In the genomic region with DNA sequence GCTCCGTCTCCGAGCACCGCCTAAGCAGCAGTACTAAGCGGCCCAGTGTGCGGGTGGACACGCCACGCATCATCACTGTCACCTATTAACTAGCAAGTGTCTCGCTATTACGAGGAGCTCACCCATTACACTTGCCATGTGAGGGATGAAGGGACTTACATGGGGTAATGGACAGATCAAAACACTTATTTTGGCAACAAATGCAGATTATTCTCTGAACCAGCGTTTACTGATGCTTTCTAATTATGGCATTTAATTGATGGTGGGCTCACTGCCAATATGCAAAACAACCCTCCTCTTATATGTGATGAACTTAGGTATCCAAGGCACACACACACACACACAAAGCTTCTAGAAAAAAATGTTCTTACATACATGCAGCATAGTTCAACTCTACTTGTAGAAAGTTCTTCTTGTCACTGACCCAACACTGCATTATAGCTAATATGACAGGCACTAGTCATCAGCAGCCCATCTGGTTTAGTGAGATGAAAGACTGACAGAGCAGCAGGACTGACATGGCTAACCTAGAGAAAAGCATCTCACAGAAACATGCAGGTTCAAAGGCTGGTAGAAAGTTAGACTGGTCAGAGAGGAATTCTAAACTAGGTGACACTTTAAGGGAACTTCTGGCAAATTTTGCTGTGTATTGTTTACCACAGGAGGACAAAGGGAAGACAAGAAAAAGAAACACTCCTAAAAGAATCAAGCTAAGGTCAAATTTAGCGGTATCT, we compare ENCODE assay signal across 10 mouse cellular contexts. TPM values are rescaled to one million over a fixed set of nuclear protein-coding genes. Genes with fewer than 3 reads are reported as not detected.
DNase-seq lines count a peak whose midpoint lies in the region; ATAC-seq and TF ChIP-seq lines count a peak whose summit lies in the region.
"Had no signal": no experiment of that assay in that cellular context is flagged by ENCODE, and none has a peak within 500 bp of the region (broad histone marks: within the 10 kb centered on the region; RNA-seq: fewer than 3 reads in every experiment).

No protein-coding gene starts in this region.

- intact Hi-C loops in gastrocnemius, postnatal 14 days (cut with DNase I; ENCODE audit: low total_unique reads), result no loop called here

- H3K9ac ChIP-seq in embryonic facial prominence, embryonic 15.5 days, result no peak overlapping the region
- H3K9ac ChIP-seq in intestine, embryonic 16.5 days (ENCODE audit: low read depth, low read length), result 0 out of 2 replicates have a peak overlapping the region, but pooled peaks have one; percentile 100

- H3K4me1 ChIP-seq in embryonic facial prominence, embryonic 15.5 days, result peaks cover 51% of the 10 kb centered on the region
- H3K4me1 ChIP-seq in intestine, embryonic 16.5 days (ENCODE audit: control insufficient read depth, insufficient read depth, low read length), result peaks cover 48% of the 10 kb centered on the region

- H3K9me3 ChIP-seq in embryonic facial prominence, embryonic 15.5 days (replicated peaks), result no peaks in the 10 kb centered on the region
- H3K9me3 ChIP-seq in intestine, embryonic 16.5 days (ENCODE audit: control insufficient read depth, low read length), result no peaks in the 10 kb centered on the region
- H3K9me3 ChIP-seq: limb, embryonic 15.5 days had no signal

- DNase-seq in layer of hippocampus, adult 2 months (ENCODE audit: low spot score in 2 of 2), result no peak
- no peak for DNase-seq in layer of hippocampus, postnatal 36 days
- DNase-seq in naive thymus-derived CD4-positive, alpha-beta T cell, adult 2 months (ENCODE audit: low read depth), result peak; percentile 39
- no peak for DNase-seq in testis, postnatal 14 days (ENCODE audit: low spot score)
- DNase-seq in left cerebral cortex, adult 11 months (ENCODE audit: low spot score), result no peak
- DNase-seq in gastrocnemius, postnatal 14 days, result no peak
- DNase-seq: thymus, adult 2 months had no signal

- H3K36me3 ChIP-seq in embryonic facial prominence, embryonic 15.5 days, result no peaks in the 10 kb centered on the region
- no peaks in the 10 kb centered on the region for H3K36me3 ChIP-seq in intestine, embryonic 16.5 days (ENCODE audit: control insufficient read depth, insufficient read depth, low read length)

- ATAC-seq in embryonic facial prominence, embryonic 15.5 days (ENCODE audit: insufficient number of reproducible peaks, low FRiP score, low TSS enrichment, low read depth), result no peak
- ATAC-seq in intestine, embryonic 16.5 days, result no peak

- H3K27me3 ChIP-seq in embryonic facial prominence, embryonic 15.5 days, result no peaks in the 10 kb centered on the region
- no peaks in the 10 kb centered on the region for H3K27me3 ChIP-seq in intestine, embryonic 16.5 days (replicated peaks; ENCODE audit: control insufficient read depth, insufficient read depth, low read length)
- H3K27me3 ChIP-seq: limb, embryonic 15.5 days had no signal

- H3K4me3 ChIP-seq in layer of hippocampus, adult 2 months, result peak overlapping the region; percentile 91
- peak overlapping the region; percentile 100 for H3K4me3 ChIP-seq in embryonic facial prominence, embryonic 15.5 days (replicated peaks)
- no peak overlapping the region for H3K4me3 ChIP-seq in intestine, embryonic 16.5 days (ENCODE audit: low read length)

- peak overlapping the region; percentile 98 for H3K27ac ChIP-seq in layer of hippocampus, adult 2 months
- H3K27ac ChIP-seq in embryonic facial prominence, embryonic 15.5 days (replicated peaks), result peak overlapping the region; percentile 95; the same call in 1 of the 2 replicates
- no peak overlapping the region for H3K27ac ChIP-seq in intestine, embryonic 16.5 days (ENCODE audit: low read length)

- TF ChIP-seq CTCF in layer of hippocampus, adult 2 months (conservative IDR thresholded peaks at IDR 0.05), result no peak

- 64% methylated on average over 11 of the region's 11 CpGs for WGBS in embryonic facial prominence, embryonic 15.5 days
- WGBS in intestine, embryonic 16.5 days, result 67% methylated on average over 11 of the region's 11 CpGs

- peak overlapping the region; percentile 66 for H3K4me2 ChIP-seq in embryonic facial prominence, embryonic 15.5 days (replicated peaks)
- peak overlapping the region; percentile 79; the same call in 1 of the 2 replicates for H3K4me2 ChIP-seq in intestine, embryonic 16.5 days (ENCODE audit: low read depth, low read length)

RNA-seq across cellular contexts. Expression of gene Ankrd11, which starts 2.5 kb away (rescaled TPM):
- 100 to 1,000 TPM; 165 to 176 TPM for total RNA-seq in layer of hippocampus, adult 2 months (2021)
- 100 to 1,000 TPM; 164 to 171 TPM for total RNA-seq in layer of hippocampus, postnatal 36 days (2021)
- 56.3 and 69.1 TPM in 2 replicates for polyA plus RNA-seq in embryonic facial prominence, embryonic 15.5 days (2015; fragmentation: Nextera tagmentation; extraction: Ambion mirVana)
- polyA plus RNA-seq in intestine, embryonic 16.5 days (2015; fragmentation: Nextera tagmentation; extraction: Ambion mirVana), result 19.2 and 19.5 TPM in 2 replicates
- total RNA-seq in gastrocnemius, postnatal 14 days (2021), result 10 to 100 TPM; 40.2 to 43.2 TPM

RNA-seq across cellular contexts. Expression of gene Spg7, which starts 23.2 kb away (rescaled TPM):
- 10 to 100 TPM; 63.4 to 66.3 TPM for total RNA-seq in layer of hippocampus, adult 2 months (2021)
- total RNA-seq in layer of hippocampus, postnatal 36 days (2021), result 10 to 100 TPM; 54.9 to 61.1 TPM
- 40.8 and 41.5 TPM in 2 replicates for polyA plus RNA-seq in embryonic facial prominence, embryonic 15.5 days (2015; fragmentation: Nextera tagmentation; extraction: Ambion mirVana)
- 54.4 and 55.6 TPM in 2 replicates for polyA plus RNA-seq in intestine, embryonic 16.5 days (2015; fragmentation: Nextera tagmentation; extraction: Ambion mirVana)
- total RNA-seq in gastrocnemius, postnatal 14 days (2021), result 10 to 100 TPM; 49.0 to 59.2 TPM
